Mouse (Mus musculus): ENCODE data around the gene Kdm4a.

DNA sequence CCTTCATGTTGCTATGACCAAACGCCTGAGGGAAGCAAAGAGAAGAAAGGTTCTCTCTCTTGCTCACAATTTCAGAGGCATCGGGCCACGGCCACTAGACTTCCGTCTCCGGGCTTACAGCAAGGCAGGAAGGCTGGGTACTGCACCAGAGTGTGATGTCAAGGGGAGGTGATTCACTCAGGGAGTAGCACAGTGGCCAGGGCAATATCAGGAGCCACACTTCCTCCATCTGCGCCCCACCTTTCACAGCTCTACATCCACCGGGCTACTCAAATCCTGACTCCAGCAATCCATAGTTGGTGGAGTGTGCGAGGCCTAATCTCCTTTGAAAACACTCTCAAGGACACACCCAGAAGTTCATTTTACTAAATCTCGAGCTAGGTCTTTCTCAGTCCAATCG lies 62.3 kb downstream of the Kdm4a start:
- TF ChIP-seq CTCF (IDR thresholded peaks at IDR 0.05; ENCODE audit: low read depth) (no peak), EP300 (IDR thresholded peaks at IDR 0.05; ENCODE audit: low read depth) (no peak)

Measured in heart, postnatal 0 days (tissue).